Mouse (Mus musculus) lung, postnatal 36 days (tissue): Measurements from ENCODE around the gene Syt12.
"Not testable (repeated sequence)": the region's sequence is repeated elsewhere in the genome, so short reads cannot be mapped to it uniquely, and the experiment has no call there.

Experiments used
- DNase-seq: peaks from one replicate; pipeline ENCODE4 v3.0.0; 2022; ENCODE audit warnings: mixed read lengths

The Syt12 gene

GRCm38 (mm10) chr19:4487877-4488276 is 10.6 kb upstream of the Syt12 start:
- peak; percentile 67 for DNase-seq

GRCm38 (mm10) chr19:4485006-4485405 is 7.8 kb upstream of the Syt12 start:
- DNase-seq = no peak

GRCm38 (mm10) chr19:4482111-4482859 is 5.0 kb upstream of the Syt12 start:
- DNase-seq = no peak

GRCm38 (mm10) chr19:4481326-4481725 is 4.1 kb upstream of the Syt12 start:
- no peak for DNase-seq

- DNase-seq = no peak
Observed at GRCm38 (mm10) chr19:4480041-4480440, 2.8 kb upstream of the Syt12 start.

GRCm38 (mm10) chr19:4478190-4478516 is 906 bp upstream of the Syt12 start:
- peak; percentile 31 for DNase-seq

GRCm38 (mm10) chr19:4476601-4477257 is 518 bp downstream of the Syt12 start:
- DNase-seq = no peak

- no peak for DNase-seq
Observed at GRCm38 (mm10) chr19:4475224-4475925, 1.9 kb downstream of the Syt12 start.

GRCm38 (mm10) chr19:4474739-4475138 is 2.5 kb downstream of the Syt12 start:
- no peak for DNase-seq

- no peak for DNase-seq
Observed at GRCm38 (mm10) chr19:4473549-4473948, 3.7 kb downstream of the Syt12 start.

GRCm38 (mm10) chr19:4468363-4468762 is 8.9 kb downstream of the Syt12 start:
- peak; percentile 38 for DNase-seq

- no peak for DNase-seq
Observed at GRCm38 (mm10) chr19:4464666-4465065, 12.6 kb downstream of the Syt12 start.

GRCm38 (mm10) chr19:4461981-4462380 is 15.3 kb downstream of the Syt12 start:
- DNase-seq = no peak

GRCm38 (mm10) chr19:4456227-4456626 is 21.0 kb downstream of the Syt12 start:
- DNase-seq = peak; percentile 77

GRCm38 (mm10) chr19:4455071-4455800 is 22.0 kb downstream of the Syt12 start:
- no peak for DNase-seq

- DNase-seq = not testable (repeated sequence)
Observed at GRCm38 (mm10) chr19:4454040-4454439, 23.2 kb downstream of the Syt12 start.

- no peak for DNase-seq
Observed at GRCm38 (mm10) chr19:4452525-4452924, 24.7 kb downstream of the Syt12 start.

GRCm38 (mm10) chr19:4451965-4452364 is 25.3 kb downstream of the Syt12 start:
- no peak for DNase-seq

GRCm38 (mm10) chr19:4451098-4451497 is 26.1 kb downstream of the Syt12 start:
- DNase-seq = no peak

GRCm38 (mm10) chr19:4450666-4451065 is 26.6 kb downstream of the Syt12 start:
- no peak for DNase-seq

GRCm38 (mm10) chr19:4449230-4449629 is 28.0 kb downstream of the Syt12 start:
- DNase-seq = no peak

- no peak for DNase-seq
Observed at GRCm38 (mm10) chr19:4447445-4447844, 29.8 kb downstream of the Syt12 start.
